Mouse (Mus musculus): ENCODE results near the gene Igfbp6.
A peak's percentile ranks its signal among the peaks of the same experiment; 100 is the strongest.

Gene Igfbp6

GRCm38 (mm10) chr15:102108651-102109525, 35.3 kb upstream of the Igfbp6 start:
- DNase-seq (ENCODE audit: low spot score), result peak; percentile 74

GRCm38 (mm10) chr15:102110271-102110670, 33.9 kb upstream of the Igfbp6 start:
- no peak for DNase-seq (ENCODE audit: low spot score)

GRCm38 (mm10) chr15:102110701-102111494, 33.3 kb upstream of the Igfbp6 start:
- no peak for DNase-seq (ENCODE audit: low spot score)

- DNase-seq (ENCODE audit: low spot score), result no peak
Observed at GRCm38 (mm10) chr15:102111495-102111829, 32.7 kb upstream of the Igfbp6 start.

GRCm38 (mm10) chr15:102112181-102112580, 32.0 kb upstream of the Igfbp6 start:
- no peak for DNase-seq (ENCODE audit: low spot score)

GRCm38 (mm10) chr15:102112827-102113226, 31.3 kb upstream of the Igfbp6 start:
- no peak for DNase-seq (ENCODE audit: low spot score)

- DNase-seq (ENCODE audit: low spot score), result no peak
Observed at GRCm38 (mm10) chr15:102113674-102114073, 30.5 kb upstream of the Igfbp6 start.

GRCm38 (mm10) chr15:102114651-102115260, 29.4 kb upstream of the Igfbp6 start:
- DNase-seq (ENCODE audit: low spot score), result no peak

GRCm38 (mm10) chr15:102115731-102116231, 28.4 kb upstream of the Igfbp6 start:
- no peak for DNase-seq (ENCODE audit: low spot score)

GRCm38 (mm10) chr15:102116753-102117415, 27.3 kb upstream of the Igfbp6 start:
- DNase-seq (ENCODE audit: low spot score), result no peak

- no peak for DNase-seq (ENCODE audit: low spot score)
Observed at GRCm38 (mm10) chr15:102117461-102118443, 26.4 kb upstream of the Igfbp6 start.

GRCm38 (mm10) chr15:102118591-102118990, 25.6 kb upstream of the Igfbp6 start:
- no peak for DNase-seq (ENCODE audit: low spot score)

- DNase-seq (ENCODE audit: low spot score), result no peak
Observed at GRCm38 (mm10) chr15:102119121-102119830, 24.9 kb upstream of the Igfbp6 start.

- DNase-seq (ENCODE audit: low spot score), result no peak
Observed at GRCm38 (mm10) chr15:102119831-102120170, 24.4 kb upstream of the Igfbp6 start.

GRCm38 (mm10) chr15:102120530-102120929, 23.6 kb upstream of the Igfbp6 start:
- DNase-seq (ENCODE audit: low spot score), result no peak

GRCm38 (mm10) chr15:102126303-102126702, 17.9 kb upstream of the Igfbp6 start:
- no peak for DNase-seq (ENCODE audit: low spot score)

GRCm38 (mm10) chr15:102133314-102133713, 10.8 kb upstream of the Igfbp6 start:
- DNase-seq (ENCODE audit: low spot score), result no peak

- no peak for DNase-seq (ENCODE audit: low spot score)
Observed at GRCm38 (mm10) chr15:102134709-102135108, 9.5 kb upstream of the Igfbp6 start.

GRCm38 (mm10) chr15:102135522-102136128, 8.5 kb upstream of the Igfbp6 start:
- DNase-seq (ENCODE audit: low spot score), result no peak

All from layer of hippocampus, adult 9-10 months (tissue).